Mouse (Mus musculus): Measurements from ENCODE around the gene Col24a1. TPM values are rescaled to one million over a fixed set of nuclear protein-coding genes. Genes with fewer than 3 reads are reported as not detected.
A peak's percentile ranks its signal among the peaks of the same experiment; 100 is the strongest.

Col24a1 gene
- polyA plus RNA-seq (2016; fragmentation: Nextera tagmentation; extraction: Ambion mirVana): 0.85 and 2.1 TPM in 2 replicates

- Histone ChIP-seq H3K36me3 (no peaks in the 10 kb centered on the region), H3K27me3 (peaks cover 4% of the 10 kb centered on the region), H3K4me2 (replicated peaks) (peak within 1 kb of the TSS; percentile 82), H3K9ac (peak within 1 kb of the TSS; percentile 44), H3K4me3 (peak within 1 kb of the TSS; percentile 34), H3K27ac (no peak within 1 kb of the TSS), H3K9me3 (replicated peaks) (no peaks in the 10 kb centered on the region), H3K4me1 (peaks cover 15% of the 10 kb centered on the region)
- ATAC-seq (ENCODE audit: low FRiP score): peak; percentile 77
- under 1% methylated on average over 22 of the region's 22 CpGs for WGBS
These were observed at the start of gene Col24a1 for GRCm38 (mm10) chr3:145292337-145293134. Gene Col24a1 (plus strand): TSS chr3:145292472.

- Histone ChIP-seq H3K9me3 (replicated peaks) (no peaks in the 10 kb centered on the region), H3K9ac (no peak overlapping the region), H3K27me3 (no peaks in the 10 kb centered on the region), H3K27ac (no peak overlapping the region), H3K36me3 (no peaks in the 10 kb centered on the region), H3K4me3 (no peak overlapping the region), H3K4me2 (replicated peaks) (no peak overlapping the region), H3K4me1 (no peaks in the 10 kb centered on the region)
- WGBS: 90% methylated on average over 2 of the region's 2 CpGs
- no peak for ATAC-seq (ENCODE audit: low FRiP score)
These were observed 44.2 kb upstream of the Col24a1 start for GRCm38 (mm10) chr3:145248040-145248439.

- no peak for ATAC-seq (ENCODE audit: low FRiP score)
- no peak overlapping the region for H3K4me2 ChIP-seq (replicated peaks)
- no peaks in the 10 kb centered on the region for H3K4me1 ChIP-seq
- no peaks in the 10 kb centered on the region for H3K27me3 ChIP-seq
- no peaks in the 10 kb centered on the region for H3K9me3 ChIP-seq (replicated peaks)
- no peak overlapping the region for H3K4me3 ChIP-seq
- no peaks in the 10 kb centered on the region for H3K36me3 ChIP-seq
- no peak overlapping the region for H3K9ac ChIP-seq
- H3K27ac ChIP-seq: no peak overlapping the region
- 85% methylated on average over 5 of the region's 5 CpGs for WGBS
These were observed 39.2 kb upstream of the Col24a1 start for GRCm38 (mm10) chr3:145253066-145253465.

- Histone ChIP-seq H3K9me3 (replicated peaks) (no peaks in the 10 kb centered on the region), H3K27ac (no peak overlapping the region), H3K4me1 (no peaks in the 10 kb centered on the region), H3K9ac (no peak overlapping the region), H3K36me3 (no peaks in the 10 kb centered on the region), H3K27me3 (no peaks in the 10 kb centered on the region), H3K4me3 (no peak overlapping the region), H3K4me2 (replicated peaks) (no peak overlapping the region)
- no peak for ATAC-seq (ENCODE audit: low FRiP score)
- WGBS: 84% methylated on average over 3 of the region's 3 CpGs
These were observed 37.4 kb upstream of the Col24a1 start for GRCm38 (mm10) chr3:145254764-145255396.

GRCm38 (mm10) chr3:145256647-145257046, 35.6 kb upstream of the Col24a1 start:
- no peaks in the 10 kb centered on the region for H3K36me3 ChIP-seq
- WGBS: 87% methylated on average over 7 of the region's 7 CpGs
- no peak overlapping the region for H3K4me2 ChIP-seq (replicated peaks)
- no peak overlapping the region for H3K4me3 ChIP-seq
- H3K27ac ChIP-seq: no peak overlapping the region
- H3K4me1 ChIP-seq: no peaks in the 10 kb centered on the region
- no peaks in the 10 kb centered on the region for H3K9me3 ChIP-seq (replicated peaks)
- no peaks in the 10 kb centered on the region for H3K27me3 ChIP-seq
- no peak for ATAC-seq (ENCODE audit: low FRiP score)
- H3K9ac ChIP-seq: no peak overlapping the region

- Histone ChIP-seq H3K36me3 (no peaks in the 10 kb centered on the region), H3K9me3 (replicated peaks) (no peaks in the 10 kb centered on the region), H3K4me3 (no peak overlapping the region), H3K9ac (no peak overlapping the region), H3K4me1 (no peaks in the 10 kb centered on the region), H3K4me2 (replicated peaks) (no peak overlapping the region), H3K27me3 (no peaks in the 10 kb centered on the region), H3K27ac (no peak overlapping the region)
- ATAC-seq (ENCODE audit: low FRiP score): no peak
- 86% methylated on average over 6 of the region's 6 CpGs for whole genome bisulfite sequencing
These were observed 32.6 kb upstream of the Col24a1 start for GRCm38 (mm10) chr3:145259678-145260077.

GRCm38 (mm10) chr3:145263131-145263530, 29.1 kb upstream of the Col24a1 start:
- Histone ChIP-seq H3K27me3 (no peaks in the 10 kb centered on the region), H3K4me1 (no peaks in the 10 kb centered on the region), H3K27ac (no peak overlapping the region), H3K36me3 (no peaks in the 10 kb centered on the region), H3K9me3 (replicated peaks) (no peaks in the 10 kb centered on the region), H3K9ac (no peak overlapping the region), H3K4me3 (no peak overlapping the region), H3K4me2 (replicated peaks) (no peak overlapping the region)
- WGBS: 75% methylated on average over 4 of the region's 4 CpGs
- no peak for ATAC-seq (ENCODE audit: low FRiP score)

GRCm38 (mm10) chr3:145268066-145268465, 24.2 kb upstream of the Col24a1 start:
- no peaks in the 10 kb centered on the region for H3K36me3 ChIP-seq
- no peak overlapping the region for H3K4me2 ChIP-seq (replicated peaks)
- H3K27me3 ChIP-seq: no peaks in the 10 kb centered on the region
- no peaks in the 10 kb centered on the region for H3K9me3 ChIP-seq (replicated peaks)
- no peak overlapping the region for H3K9ac ChIP-seq
- WGBS: 88% methylated on average over 7 of the region's 7 CpGs
- ATAC-seq (ENCODE audit: low FRiP score): no peak
- no peak overlapping the region for H3K4me3 ChIP-seq
- no peaks in the 10 kb centered on the region for H3K4me1 ChIP-seq
- H3K27ac ChIP-seq: no peak overlapping the region

DNA sequence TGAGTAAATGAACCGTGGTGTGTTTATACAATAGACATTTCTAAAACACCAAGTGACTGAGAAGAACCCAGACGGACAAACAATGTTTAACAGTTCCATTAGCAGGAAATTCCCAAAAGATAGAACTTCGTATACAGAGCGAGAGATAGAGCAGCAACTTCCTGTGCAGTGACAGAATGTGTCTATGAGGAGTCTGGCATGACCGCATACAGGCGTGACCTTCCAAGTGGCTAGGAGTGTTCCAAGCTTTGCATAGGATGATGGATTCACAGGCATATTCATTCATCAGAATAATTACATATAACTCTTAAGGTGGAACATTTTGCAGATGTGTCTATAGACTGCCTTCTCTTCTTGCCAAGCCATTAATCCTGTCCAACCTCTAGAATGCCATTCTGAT, 18.1 kb upstream of the Col24a1 start:
- WGBS: 91% methylated on average over 6 of the region's 6 CpGs
- Histone ChIP-seq H3K4me3 (no peak overlapping the region), H3K27me3 (no peaks in the 10 kb centered on the region), H3K9me3 (replicated peaks) (no peaks in the 10 kb centered on the region), H3K4me2 (replicated peaks) (no peak overlapping the region), H3K27ac (no peak overlapping the region), H3K4me1 (no peaks in the 10 kb centered on the region), H3K36me3 (no peaks in the 10 kb centered on the region), H3K9ac (no peak overlapping the region)
- no peak for ATAC-seq (ENCODE audit: low FRiP score)

DNA sequence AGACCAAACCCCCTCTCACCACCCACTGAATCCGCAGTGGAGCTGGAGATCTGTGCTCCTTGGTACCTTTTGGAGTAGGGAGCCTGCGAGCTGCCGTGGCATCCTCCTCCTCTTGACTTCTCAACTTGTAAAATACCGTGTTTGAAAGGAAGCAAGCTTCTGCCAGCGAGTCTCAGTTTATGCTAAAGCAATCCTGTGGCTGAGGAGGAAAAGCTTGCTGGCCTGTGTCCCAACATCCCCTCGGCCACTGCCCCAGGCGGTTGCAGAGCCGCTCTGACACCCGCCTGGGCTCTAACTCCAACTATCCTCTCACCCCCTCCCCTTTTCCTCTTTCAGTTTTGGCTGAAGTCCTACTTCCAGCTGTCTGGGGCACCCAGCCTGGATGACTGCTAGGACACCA, 935 bp downstream of the Col24a1 start:
- Histone ChIP-seq H3K9me3 (replicated peaks) (no peaks in the 10 kb centered on the region), H3K4me1 (peaks cover 15% of the 10 kb centered on the region), H3K4me2 (replicated peaks) (peak overlapping the region; percentile 82), H3K4me3 (peak overlapping the region; percentile 34), H3K36me3 (no peaks in the 10 kb centered on the region), H3K27me3 (peaks cover 4% of the 10 kb centered on the region), H3K27ac (no peak overlapping the region), H3K9ac (peak overlapping the region; percentile 44)
- 7% methylated on average over 9 of the region's 9 CpGs for WGBS
- 0 out of 2 replicates have a peak, but pooled peaks have one; percentile 33 for ATAC-seq (ENCODE audit: low FRiP score)

DNA sequence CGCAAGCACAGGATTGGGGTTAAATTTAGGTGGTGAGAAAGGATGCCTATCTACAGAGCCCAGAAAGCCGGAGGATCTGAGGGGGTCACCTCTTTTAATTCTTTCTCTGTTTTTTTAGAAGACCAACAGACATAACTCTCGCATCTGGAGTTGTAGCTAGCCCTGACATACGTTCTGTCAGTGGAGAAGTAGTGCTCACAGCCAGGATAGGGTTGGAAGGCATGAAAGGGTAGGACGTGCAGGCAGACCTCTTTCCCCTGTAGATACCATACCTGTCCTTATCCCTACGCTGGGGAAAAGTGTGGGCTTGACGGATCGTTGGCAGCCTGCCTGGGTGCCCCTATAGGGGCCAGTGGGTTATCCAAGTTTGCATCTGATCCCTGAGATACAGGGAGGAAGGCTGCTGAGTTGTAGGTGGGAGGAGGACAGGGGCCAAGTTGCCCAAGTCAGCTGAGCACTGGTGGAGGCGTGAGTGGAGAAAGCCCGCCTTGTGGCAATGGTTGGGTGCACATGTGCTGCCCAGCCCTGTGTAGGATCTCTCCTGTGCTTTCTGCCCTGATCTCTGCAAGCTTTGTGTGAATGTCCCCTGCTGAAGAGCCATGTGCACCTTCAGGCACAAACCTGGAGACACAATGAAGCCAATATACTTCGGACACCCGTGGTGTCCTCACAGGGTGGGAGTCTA, 1.5 kb downstream of the Col24a1 start:
- H3K4me3 ChIP-seq: peak overlapping the region; percentile 34; the same call in 1 of the 2 replicates
- H3K9me3 ChIP-seq (replicated peaks): no peaks in the 10 kb centered on the region
- no peak overlapping the region for H3K27ac ChIP-seq
- 67% methylated on average over 12 of the region's 12 CpGs for WGBS
- ATAC-seq (ENCODE audit: low FRiP score): no peak
- peaks cover 15% of the 10 kb centered on the region for H3K4me1 ChIP-seq
- peaks cover 4% of the 10 kb centered on the region for H3K27me3 ChIP-seq
- peak overlapping the region; percentile 44; the same call in 1 of the 2 replicates for H3K9ac ChIP-seq
- H3K36me3 ChIP-seq: no peaks in the 10 kb centered on the region
- H3K4me2 ChIP-seq (replicated peaks): peak overlapping the region; percentile 82

DNA sequence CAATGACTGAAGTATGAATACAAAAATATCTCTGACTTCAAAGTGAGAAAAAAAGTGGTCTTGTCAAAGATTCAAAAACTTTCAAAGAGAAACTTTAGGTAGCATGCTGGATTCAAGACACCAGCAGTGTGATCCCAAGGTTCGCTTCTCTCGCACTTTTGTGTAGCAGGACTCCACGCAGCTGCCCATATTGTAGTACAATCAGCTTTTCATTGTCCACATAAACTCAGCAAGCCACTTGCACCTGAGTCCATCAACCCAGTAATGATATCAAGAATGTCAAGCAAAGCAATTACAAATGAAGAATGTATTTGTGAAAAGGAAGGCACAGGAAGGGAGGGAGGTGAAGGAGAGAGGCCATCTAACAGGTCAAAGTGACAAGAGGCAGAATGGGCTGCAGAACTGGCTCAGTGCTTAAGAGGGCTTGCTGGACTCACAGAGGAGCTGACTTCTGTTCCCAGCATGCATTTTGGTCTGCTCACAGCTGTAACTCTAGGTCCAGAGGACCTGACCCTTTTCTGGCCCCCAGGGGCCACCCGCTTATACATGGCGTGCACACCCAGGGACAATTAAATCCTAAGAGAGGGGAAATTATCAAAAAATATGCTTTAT, 7.8 kb downstream of the Col24a1 start:
- no peak overlapping the region for H3K4me2 ChIP-seq (replicated peaks)
- no peak overlapping the region for H3K27ac ChIP-seq
- H3K9me3 ChIP-seq (replicated peaks): no peaks in the 10 kb centered on the region
- H3K4me1 ChIP-seq: 0 out of 2 replicates have a peak, but pooled peaks cover 2% of the 10 kb centered on the region
- no peak overlapping the region for H3K4me3 ChIP-seq
- H3K9ac ChIP-seq: no peak overlapping the region
- 78% methylated on average over 5 of the region's 5 CpGs for WGBS
- no peaks in the 10 kb centered on the region for H3K36me3 ChIP-seq
- ATAC-seq (ENCODE audit: low FRiP score): peak; percentile 61
- H3K27me3 ChIP-seq: no peaks in the 10 kb centered on the region

Data from hindbrain, embryonic 12.5 days (tissue).